ENCODE assay signal across 8 mouse cellular contexts in genomic region chr17:34291609-34292008, GRCm38 (mm10). TPM values are rescaled to one million over a fixed set of nuclear protein-coding genes. Genes with fewer than 3 reads are reported as not detected.
DNase-seq lines count a peak whose midpoint lies in the region; ATAC-seq and TF ChIP-seq lines count a peak whose summit lies in the region.

No protein-coding gene starts in this region.

- DNase-seq in adipocyte (ENCODE audit: low spot score) = peak; percentile 52
- peak; percentile 74 for DNase-seq in gastrocnemius, postnatal 14 days
- DNase-seq in left cerebral cortex, adult 2 months (ENCODE audit: extremely low spot score in 1 of 2, low spot score in 2 of 2) = peak; percentile 67 to 70
- peak; percentile 83 to 90 for DNase-seq in right cerebral cortex, adult 2 months (ENCODE audit: low spot score in 2 of 2)
- peak; percentile 61 for DNase-seq in urinary bladder, postnatal 25 days (ENCODE audit: low spot score)

- no peak overlapping the region for H3K27ac ChIP-seq in left cerebral cortex, adult 2 months

- intact Hi-C loops in gastrocnemius, postnatal 14 days (cut with DNase I; ENCODE audit: low total_unique reads) = no loop called here
- intact Hi-C loops in left cerebral cortex, adult 2 months (cut with DNase I) = no loop called here

- no peak for TF ChIP-seq CTCF in left cerebral cortex, adult 2 months (IDR thresholded peaks at IDR 0.05)

- peak; percentile 71 for ATAC-seq in common myeloid progenitor, adult 5-6 weeks (replicated peaks; ENCODE audit: low read depth, poor library complexity, severe bottlenecking)
- peak; percentile 51 for ATAC-seq in inflammation-experienced regulatory T-cells, adult 6 months
- ATAC-seq in megakaryocyte, adult 5-6 weeks (ENCODE audit: poor library complexity, severe bottlenecking) = peak; percentile 67

- H3K4me3 ChIP-seq in left cerebral cortex, adult 2 months = no peak overlapping the region

RNA-seq across cellular contexts. Expression of gene H2-Aa, which starts 4.0 kb away (rescaled TPM):
- 17.1 and 26.2 TPM in 2 replicates for total RNA-seq in common myeloid progenitor, adult 5-6 weeks (2017)
- total RNA-seq in gastrocnemius, postnatal 14 days (2021) = 1 to 10 TPM; 2.8 to 3.9 TPM
- 10 to 100 TPM in 2 of 3 experiments, 1 to 10 TPM in 1; 9.3 to 75.1 (median 44.7) TPM for polyA plus RNA-seq in inflammation-experienced regulatory T-cells, adult 6 months (2017; shearing (Covaris generic))
- total RNA-seq in left cerebral cortex, adult 2 months (2021) = 1 to 10 TPM; 1.0 to 3.1 TPM
- total RNA-seq in megakaryocyte, adult 5-6 weeks (2015) = 193 and 213 TPM in 2 replicates
- 91.8 and 109 TPM in 2 replicates for total RNA-seq in megakaryocyte, adult 5-6 weeks (2017)

RNA-seq across cellular contexts. Expression of gene H2-Eb1, which starts 14.1 kb away (rescaled TPM):
- 17.3 and 17.9 TPM in 2 replicates for total RNA-seq in common myeloid progenitor, adult 5-6 weeks (2017)
- total RNA-seq in gastrocnemius, postnatal 14 days (2021) = 1 to 10 TPM; 2.8 to 3.7 TPM
- 10 to 100 TPM; 15.0 to 67.6 (median 57.7) TPM for polyA plus RNA-seq in inflammation-experienced regulatory T-cells, adult 6 months (2017; shearing (Covaris generic))
- 1 to 10 TPM; 1.1 to 2.1 TPM for total RNA-seq in left cerebral cortex, adult 2 months (2021)
- 35.4 and 38.0 TPM in 2 replicates for total RNA-seq in megakaryocyte, adult 5-6 weeks (2015)
- total RNA-seq in megakaryocyte, adult 5-6 weeks (2017) = 72.9 and 114 TPM in 2 replicates

RNA-seq across cellular contexts. Expression of gene H2-Eb2, which starts 33.9 kb away (rescaled TPM):
- total RNA-seq in common myeloid progenitor, adult 5-6 weeks (2017) = not detected in 2 replicates
- total RNA-seq in gastrocnemius, postnatal 14 days (2021) = not detected
- polyA plus RNA-seq in inflammation-experienced regulatory T-cells, adult 6 months (2017; shearing (Covaris generic)) = under 1 TPM in 2 of 3 experiments, not detected in 1; 0.28 to 0.44 TPM
- not detected for total RNA-seq in left cerebral cortex, adult 2 months (2021)
- 0.07 and 0.25 TPM in 2 replicates for total RNA-seq in megakaryocyte, adult 5-6 weeks (2015)
- total RNA-seq in megakaryocyte, adult 5-6 weeks (2017) = not detected in 2 replicates

RNA-seq across cellular contexts. Expression of gene H2-Ab1, which starts 34.1 kb away (rescaled TPM):
- 67.2 and 91.5 TPM in 2 replicates for total RNA-seq in common myeloid progenitor, adult 5-6 weeks (2017)
- total RNA-seq in gastrocnemius, postnatal 14 days (2021) = 1 to 10 TPM; 2.8 to 3.1 TPM
- polyA plus RNA-seq in inflammation-experienced regulatory T-cells, adult 6 months (2017; shearing (Covaris generic)) = 10 to 100 TPM in 2 of 3 experiments, 1 to 10 TPM in 1; 4.3 to 76.2 (median 34.9) TPM
- 1 to 10 TPM; 1.3 to 3.1 TPM for total RNA-seq in left cerebral cortex, adult 2 months (2021)
- total RNA-seq in megakaryocyte, adult 5-6 weeks (2015) = 145 and 162 TPM in 2 replicates
- 136 and 181 TPM in 2 replicates for total RNA-seq in megakaryocyte, adult 5-6 weeks (2017)

RNA-seq across cellular contexts. Expression of gene H2-Ob, which starts 52.9 kb away (rescaled TPM):
- 25.5 and 27.7 TPM in 2 replicates for total RNA-seq in common myeloid progenitor, adult 5-6 weeks (2017)
- total RNA-seq in gastrocnemius, postnatal 14 days (2021) = under 1 TPM in 1 of 2 experiments, not detected in 1; 0.13 TPM
- 10 to 100 TPM in 2 of 3 experiments, 1 to 10 TPM in 1; 8.4 to 87.4 (median 63.4) TPM for polyA plus RNA-seq in inflammation-experienced regulatory T-cells, adult 6 months (2017; shearing (Covaris generic))
- total RNA-seq in left cerebral cortex, adult 2 months (2021) = under 1 TPM; 0.16 to 0.18 TPM
- total RNA-seq in megakaryocyte, adult 5-6 weeks (2015) = 4.2 and 4.7 TPM in 2 replicates
- total RNA-seq in megakaryocyte, adult 5-6 weeks (2017) = 2.4 and 2.5 TPM in 2 replicates
